In the genomic region with DNA sequence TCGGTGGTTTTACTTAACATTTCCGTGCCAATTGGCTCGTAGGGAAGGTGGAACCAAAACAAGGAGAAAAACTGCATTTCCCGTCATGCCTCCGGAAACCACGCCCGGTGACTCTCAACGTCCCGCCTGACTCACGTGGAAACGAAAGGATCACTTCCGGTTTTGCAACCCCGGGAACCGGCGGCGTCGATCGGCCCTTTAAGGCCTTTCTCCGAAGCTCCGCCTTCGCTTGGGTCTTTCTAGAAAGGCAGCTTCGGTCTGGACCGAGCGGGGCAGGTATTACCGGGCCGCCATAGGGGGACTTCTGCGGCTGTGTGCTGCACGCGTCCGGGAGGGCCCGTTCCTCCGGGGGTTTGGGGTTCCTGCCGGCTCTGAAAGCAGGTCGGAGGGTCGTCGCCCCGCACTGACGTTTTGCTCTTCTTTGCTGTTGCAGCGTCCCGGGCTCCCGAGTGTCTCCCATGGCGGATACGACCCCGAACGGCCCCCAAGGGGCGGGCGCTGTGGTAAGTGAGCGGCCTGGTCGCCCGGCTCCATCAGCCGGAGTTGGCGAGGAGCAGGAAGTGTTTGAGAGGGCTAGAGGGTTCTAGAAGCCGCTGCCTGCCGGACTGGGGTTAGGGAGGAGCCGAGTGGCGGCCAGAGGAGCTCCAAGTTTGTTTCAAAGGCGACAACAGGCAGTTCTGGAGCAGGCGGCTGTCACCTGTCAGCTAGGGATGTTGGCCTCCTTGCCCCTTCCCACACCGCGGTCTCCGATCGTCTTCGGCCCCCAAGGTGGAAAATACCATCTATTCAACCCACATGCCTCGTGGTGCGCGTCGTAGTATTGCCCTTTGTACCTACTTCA, we compare ENCODE assay signal across 7 mouse cellular contexts. TPM values are rescaled to one million over a fixed set of nuclear protein-coding genes. Genes with fewer than 3 reads are reported as not detected.
DNase-seq lines count a peak whose midpoint lies in the region; ATAC-seq and TF ChIP-seq lines count a peak whose summit lies in the region.

Gene Tmem33 (plus strand): TSS at position 35 of the 841 bp plus-strand sequence.

- TF ChIP-seq CTCF in intestine, postnatal 0 days (IDR thresholded peaks at IDR 0.05; ENCODE audit: low read depth) = no peak
- no peak for TF ChIP-seq CTCF in small intestine, adult 2 months (IDR thresholded peaks at IDR 0.05; ENCODE audit: extremely low read depth, insufficient read length, insufficient replicate concordance, low read depth, low read length)

- peak within 1 kb of the TSS; percentile 96 for H3K27ac ChIP-seq in embryonic facial prominence, embryonic 10.5 days (replicated peaks)
- peak within 1 kb of the TSS; percentile 97 for H3K27ac ChIP-seq in intestine, postnatal 0 days (ENCODE audit: low read depth, low read length)
- peak within 1 kb of the TSS; percentile 90 for H3K27ac ChIP-seq in midbrain, embryonic 12.5 days (replicated peaks)
- peak within 1 kb of the TSS; percentile 97 for H3K27ac ChIP-seq in small intestine, adult 2 months (ENCODE audit: insufficient read depth, low read depth, low read length)

- no peaks in the 10 kb centered on the region for H3K27me3 ChIP-seq in embryonic facial prominence, embryonic 10.5 days (replicated peaks; ENCODE audit: low read depth, poor library complexity, severe bottlenecking)
- no peaks in the 10 kb centered on the region for H3K27me3 ChIP-seq in intestine, postnatal 0 days (replicated peaks; ENCODE audit: control insufficient read depth, insufficient read depth, low read length)
- no peaks in the 10 kb centered on the region for H3K27me3 ChIP-seq in midbrain, embryonic 12.5 days
- H3K27me3 ChIP-seq in small intestine, adult 2 months (ENCODE audit: control insufficient read depth, insufficient read depth, low read length) = no peaks in the 10 kb centered on the region

- peak; percentile 71 for TF ChIP-seq POLR2A in small intestine, adult 2 months (IDR thresholded peaks at IDR 0.05; ENCODE audit: low read depth, low read length)

- ATAC-seq in intestine, postnatal 0 days = peak; percentile 90
- peak; percentile 91 for ATAC-seq in midbrain, embryonic 12.5 days (ENCODE audit: low FRiP score, low read depth)

- peaks cover 14% of the 10 kb centered on the region for H3K4me1 ChIP-seq in embryonic facial prominence, embryonic 10.5 days
- peaks cover 7% of the 10 kb centered on the region; the same call in 1 of the 2 replicates for H3K4me1 ChIP-seq in intestine, postnatal 0 days (replicated peaks; ENCODE audit: control insufficient read depth, insufficient read depth, low read length)
- H3K4me1 ChIP-seq in midbrain, embryonic 12.5 days = peaks cover 18% of the 10 kb centered on the region
- H3K4me1 ChIP-seq in small intestine, adult 2 months (ENCODE audit: control insufficient read depth, insufficient read depth, insufficient read length, low read length) = peaks cover 5% of the 10 kb centered on the region; the same call in 1 of the 2 replicates

- under 1% methylated on average over 67 of the region's 67 CpGs for WGBS in embryonic facial prominence, embryonic 10.5 days
- under 1% methylated on average over 67 of the region's 67 CpGs for WGBS in intestine, postnatal 0 days
- WGBS in midbrain, embryonic 12.5 days = under 1% methylated on average over 67 of the region's 67 CpGs
- WGBS in small intestine, adult 2 months = under 1% methylated on average over 67 of the region's 67 CpGs

- peak within 1 kb of the TSS; percentile 91 for H3K9ac ChIP-seq in intestine, postnatal 0 days (ENCODE audit: low read depth, low read length)
- H3K9ac ChIP-seq in midbrain, embryonic 12.5 days (replicated peaks) = peak within 1 kb of the TSS; percentile 88

- H3K36me3 ChIP-seq in embryonic facial prominence, embryonic 10.5 days (replicated peaks) = peaks cover 39% of the 10 kb centered on the region
- peaks cover 15% of the 10 kb centered on the region for H3K36me3 ChIP-seq in intestine, postnatal 0 days (ENCODE audit: control insufficient read depth, insufficient read depth)
- peaks cover 19% of the 10 kb centered on the region for H3K36me3 ChIP-seq in midbrain, embryonic 12.5 days
- peaks cover 17% of the 10 kb centered on the region for H3K36me3 ChIP-seq in small intestine, adult 2 months (ENCODE audit: control insufficient read depth, insufficient read depth, low read length)

- H3K9me3 ChIP-seq in embryonic facial prominence, embryonic 10.5 days = no peaks in the 10 kb centered on the region
- no peaks in the 10 kb centered on the region for H3K9me3 ChIP-seq in intestine, postnatal 0 days (ENCODE audit: control insufficient read depth)
- H3K9me3 ChIP-seq in midbrain, embryonic 12.5 days = no peaks in the 10 kb centered on the region

- intact Hi-C loops in left cerebral cortex, postnatal 4 days (cut with DNase I) = no loop called here

- peak within 1 kb of the TSS; percentile 79 for H3K4me2 ChIP-seq in intestine, postnatal 0 days (replicated peaks; ENCODE audit: low read depth)
- peak within 1 kb of the TSS; percentile 80 for H3K4me2 ChIP-seq in midbrain, embryonic 12.5 days (replicated peaks)

- peak within 1 kb of the TSS; percentile 89 for H3K4me3 ChIP-seq in embryonic facial prominence, embryonic 10.5 days
- peak within 1 kb of the TSS; percentile 98 for H3K4me3 ChIP-seq in intestine, postnatal 0 days (ENCODE audit: low read depth, low read length)
- peak within 1 kb of the TSS; percentile 91 for H3K4me3 ChIP-seq in midbrain, embryonic 12.5 days
- H3K4me3 ChIP-seq in small intestine, adult 2 months (ENCODE audit: low read depth, low read length) = peak within 1 kb of the TSS; percentile 82

- peak; percentile 94 for DNase-seq in adrenal gland, postnatal 10 days
- DNase-seq in embryonic facial prominence, embryonic 10.5 days (ENCODE audit: low spot score) = peak; percentile 94
- peak; percentile 79 for DNase-seq in gonadal fat pad, adult 2 months (ENCODE audit: low read depth)
- peak; percentile 89 for DNase-seq in left cerebral cortex, postnatal 4 days

RNA-seq across cellular contexts. Expression of gene Tmem33, which starts in this region (rescaled TPM):
- 10 to 100 TPM; 69.3 to 71.4 TPM for total RNA-seq in adrenal gland, postnatal 10 days (2021)
- 106 and 117 TPM in 2 replicates for polyA plus RNA-seq in embryonic facial prominence, embryonic 10.5 days (2016; fragmentation: Nextera tagmentation; extraction: Ambion mirVana)
- 94.2 and 133 TPM in 2 replicates for polyA plus RNA-seq in gonadal fat pad, adult 2 months (2012; rRNA removed)
- 140 TPM in 2 replicates for polyA plus RNA-seq in intestine, postnatal 0 days (2015; fragmentation: Nextera tagmentation; extraction: Ambion mirVana)
- total RNA-seq in left cerebral cortex, postnatal 4 days (2021) = 10 to 100 TPM; 60.6 to 66.2 TPM
- polyA plus RNA-seq in midbrain, embryonic 12.5 days (2016; fragmentation: Nextera tagmentation; extraction: Ambion mirVana) = 99.3 and 106 TPM in 2 replicates
- polyA plus RNA-seq in small intestine, adult 2 months (2012; rRNA removed) = 76.4 and 133 TPM in 2 replicates

Comparison
In these comparisons a context has a peak if more than half of its experiments do, and no peak if none do; other contexts are left out.
1. Peak in every context shown above with its lines: DNase-seq, ATAC-seq, H3K4me3 ChIP-seq and H3K27ac ChIP-seq.